Mouse (Mus musculus) liver, embryonic 15.5 days (tissue): ENCODE measurements around the gene Exoc3l. TPM values are rescaled to one million over a fixed set of nuclear protein-coding genes. Genes with fewer than 3 reads are reported as not detected.

Experiments used
- ATAC-seq: fragments of 200-750 bp; cut with Nextera tagmentation; 2 replicates; pipeline ENCODE4 v1.8.0; 2017; ENCODE audit warnings: moderate number of reproducible peaks, mild to moderate bottlenecking, moderate library complexity; ENCODE audit not compliant: insufficient read depth
- H3K27ac ChIP-seq: fragments of 300-500 bp; sonication (generic); replicated peaks from 2 replicates; pipeline ENCODE4 v1.5.1; 2015; ENCODE audit warnings: mild to moderate bottlenecking, inconsistent platforms
- H3K27me3 ChIP-seq: fragments of 300-500 bp; sonication (generic); 2 replicates; pipeline ENCODE4 v1.6.1; 2015; ENCODE audit warnings: mild to moderate bottlenecking, inconsistent platforms
- H3K36me3 ChIP-seq: fragments of 300-500 bp; sonication (generic); replicated peaks from 2 replicates; pipeline ENCODE4 v1.6.1; 2015; ENCODE audit warnings: moderate library complexity, mild to moderate bottlenecking, inconsistent platforms
- H3K4me1 ChIP-seq: fragments of 300-500 bp; sonication (generic); replicated peaks from 2 replicates; pipeline ENCODE4 v1.6.1; 2015; ENCODE audit warnings: inconsistent platforms
- H3K4me2 ChIP-seq: fragments of 300-500 bp; sonication (generic); 2 replicates; pipeline ENCODE4 v1.6.1; 2015; ENCODE audit warnings: moderate library complexity, mild to moderate bottlenecking, inconsistent platforms
- H3K4me3 ChIP-seq: fragments of 300-500 bp; sonication (generic); replicated peaks from 2 replicates; pipeline ENCODE4 v1.5.1; 2015; ENCODE audit warnings: mild to moderate bottlenecking, inconsistent platforms
- H3K9ac ChIP-seq: fragments of 300-500 bp; sonication (generic); 2 replicates; pipeline ENCODE4 v1.6.1; 2015; ENCODE audit warnings: moderate library complexity, mild to moderate bottlenecking, inconsistent platforms
- H3K9me3 ChIP-seq: fragments of 300-500 bp; sonication (generic); replicated peaks from 2 replicates; pipeline ENCODE4 v1.6.1; 2016; ENCODE audit warnings: inconsistent platforms
- WGBS: fragments of 180-500 bp; shearing (Covaris S2); methylation state at CpG from one replicate; pipeline ENCODE4 v1.1.7; 2015; ENCODE audit warnings: mixed read lengths; ENCODE audit not compliant: insufficient replicate concordance; 5-methylcytosine and 5-hydroxymethylcytosine counted together
- polyA plus RNA-seq: library from polyadenylated mRNA; unstranded; fragments of >200 nt; fragmentation: Nextera tagmentation; extraction: Ambion mirVana; gene quantifications from 2 replicates; pipeline ENCODE4 v1.2.1, GENCODE M21; 2015

The Exoc3l gene
- polyA plus RNA-seq, 1 experiment from 2014 or later: 6.0 TPM

GRCm38 (mm10) chr8:105290554-105291314 is 5.2 kb downstream of the Exoc3l start:
- Histone ChIP-seq H3K4me1 (peaks cover 39% of the 10 kb centered on the region), H3K27me3 (peaks cover 48% of the 10 kb centered on the region), H3K4me3 (no peak overlapping the region), H3K9me3 (no peaks in the 10 kb centered on the region), H3K36me3 (no peaks in the 10 kb centered on the region), H3K9ac (no peak overlapping the region), H3K27ac (no peak overlapping the region), H3K4me2 (peak overlapping the region; percentile 82)
- no peak for ATAC-seq
- 15% methylated on average over 31 of the region's 31 CpGs for WGBS

GRCm38 (mm10) chr8:105289805-105290460 is 6.0 kb downstream of the Exoc3l start, which contains the start of gene 4931428F04Rik:
TSS of gene 4931428F04Rik (minus strand) at chr8:105289864.
- Histone ChIP-seq H3K27ac (no peak within 1 kb of the TSS; the same call in 1 of the 2 replicates), H3K27me3 (peaks cover 53% of the 10 kb centered on the region), H3K9ac (peak within 1 kb of the TSS; percentile 7; the same call in 1 of the 2 replicates), H3K9me3 (no peaks in the 10 kb centered on the region), H3K4me1 (peaks cover 33% of the 10 kb centered on the region), H3K4me3 (peak within 1 kb of the TSS; percentile 54), H3K36me3 (no peaks in the 10 kb centered on the region), H3K4me2 (peak within 1 kb of the TSS; percentile 82)
- WGBS: 4% methylated on average over 43 of the region's 43 CpGs
- peak; percentile 8 for ATAC-seq

GRCm38 (mm10) chr8:105288958-105289732 is 6.8 kb downstream of the Exoc3l start:
- WGBS: under 1% methylated on average over 53 of the region's 53 CpGs
- Histone ChIP-seq H3K27me3 (peaks cover 57% of the 10 kb centered on the region), H3K4me1 (peaks cover 33% of the 10 kb centered on the region), H3K9ac (peak overlapping the region; percentile 7; the same call in 1 of the 2 replicates), H3K4me2 (peak overlapping the region; percentile 82), H3K9me3 (no peaks in the 10 kb centered on the region), H3K4me3 (peak overlapping the region; percentile 54), H3K27ac (no peak overlapping the region; the same call in 1 of the 2 replicates), H3K36me3 (no peaks in the 10 kb centered on the region)
- ATAC-seq: peak; percentile 79

- Histone ChIP-seq H3K36me3 (no peaks in the 10 kb centered on the region), H3K4me3 (no peak overlapping the region), H3K4me2 (no peak overlapping the region), H3K9ac (no peak overlapping the region), H3K27me3 (peaks cover 64% of the 10 kb centered on the region), H3K4me1 (peaks cover 35% of the 10 kb centered on the region), H3K9me3 (no peaks in the 10 kb centered on the region), H3K27ac (no peak overlapping the region)
- 81% methylated on average over 5 of the region's 5 CpGs for WGBS
- no peak for ATAC-seq
Measured at GRCm38 (mm10) chr8:105288231-105288630, 7.7 kb downstream of the Exoc3l start.

- Histone ChIP-seq H3K4me1 (peaks cover 44% of the 10 kb centered on the region), H3K9me3 (no peaks in the 10 kb centered on the region), H3K36me3 (no peaks in the 10 kb centered on the region), H3K4me2 (no peak overlapping the region), H3K27me3 (peaks cover 77% of the 10 kb centered on the region), H3K27ac (no peak overlapping the region), H3K4me3 (no peak overlapping the region), H3K9ac (no peak overlapping the region)
- ATAC-seq: no peak
- 73% methylated on average over 4 of the region's 4 CpGs for WGBS
Measured at GRCm38 (mm10) chr8:105286907-105287306, 9.0 kb downstream of the Exoc3l start.

GRCm38 (mm10) chr8:105285514-105285913 is 10.4 kb downstream of the Exoc3l start:
- Histone ChIP-seq H3K4me1 (peaks cover 36% of the 10 kb centered on the region), H3K4me2 (no peak overlapping the region), H3K36me3 (no peaks in the 10 kb centered on the region), H3K9me3 (no peaks in the 10 kb centered on the region), H3K27ac (no peak overlapping the region), H3K27me3 (peaks cover 85% of the 10 kb centered on the region), H3K9ac (no peak overlapping the region), H3K4me3 (no peak overlapping the region)
- ATAC-seq: no peak
- WGBS: 58% methylated on average over 12 of the region's 12 CpGs

- H3K4me3 ChIP-seq: 0 out of 2 replicates have a peak overlapping the region, but pooled peaks have one; percentile 3
Measured at GRCm38 (mm10) chr8:105283074-105283473, 12.8 kb downstream of the Exoc3l start.

GRCm38 (mm10) chr8:105282239-105282638 is 13.7 kb downstream of the Exoc3l start:
- H3K27me3 ChIP-seq: peaks cover 94% of the 10 kb centered on the region
- no peak overlapping the region for H3K27ac ChIP-seq
- no peaks in the 10 kb centered on the region for H3K36me3 ChIP-seq
- no peaks in the 10 kb centered on the region for H3K9me3 ChIP-seq
- no peak overlapping the region for H3K9ac ChIP-seq
- no peak for ATAC-seq
- no peak overlapping the region for H3K4me2 ChIP-seq
- WGBS: 32% methylated on average over 4 of the region's 4 CpGs
- H3K4me3 ChIP-seq: no peak overlapping the region
- H3K4me1 ChIP-seq: peaks cover 26% of the 10 kb centered on the region

More at GRCm38 (mm10) chr8:105283074-105283473, 12.8 kb downstream of the Exoc3l start:
- no peaks in the 10 kb centered on the region for H3K36me3 ChIP-seq
- H3K9me3 ChIP-seq: no peaks in the 10 kb centered on the region
- H3K4me2 ChIP-seq: peak overlapping the region; percentile 42
- 30% methylated on average over 23 of the region's 23 CpGs for WGBS
- H3K27me3 ChIP-seq: peaks cover 89% of the 10 kb centered on the region
- ATAC-seq: peak; percentile 69
- H3K27ac ChIP-seq: no peak overlapping the region
- peaks cover 25% of the 10 kb centered on the region for H3K4me1 ChIP-seq
- no peak overlapping the region for H3K9ac ChIP-seq

- ATAC-seq: no peak
- Histone ChIP-seq H3K4me3 (no peak overlapping the region), H3K4me1 (peaks cover 26% of the 10 kb centered on the region), H3K27ac (no peak overlapping the region), H3K4me2 (no peak overlapping the region), H3K9ac (no peak overlapping the region), H3K9me3 (no peaks in the 10 kb centered on the region), H3K27me3 (peaks cover 94% of the 10 kb centered on the region), H3K36me3 (no peaks in the 10 kb centered on the region)
- 79% methylated on average over 12 of the region's 12 CpGs for WGBS
Measured at GRCm38 (mm10) chr8:105281821-105282220, 14.1 kb downstream of the Exoc3l start.

GRCm38 (mm10) chr8:105280567-105280966 is 15.3 kb downstream of the Exoc3l start:
- ATAC-seq: no peak
- no peak overlapping the region for H3K9ac ChIP-seq
- peaks cover 35% of the 10 kb centered on the region for H3K4me1 ChIP-seq
- WGBS: 40% methylated on average over 3 of the region's 3 CpGs
- no peak overlapping the region for H3K4me3 ChIP-seq
- peaks cover 94% of the 10 kb centered on the region for H3K27me3 ChIP-seq
- no peak overlapping the region for H3K4me2 ChIP-seq
- no peaks in the 10 kb centered on the region for H3K9me3 ChIP-seq
- no peaks in the 10 kb centered on the region for H3K36me3 ChIP-seq
- no peak overlapping the region for H3K27ac ChIP-seq
